Mouse (Mus musculus) E14TG2a.4 (cell line): Measurements from ENCODE around the gene Ust.

Experiments
- H3K27me3 ChIP-seq: 2 replicates; pipeline ENCODE4 v1.6.1; 2014; ENCODE audit warnings: low read length, control low read depth; ENCODE audit not compliant: insufficient read depth
- H3K36me3 ChIP-seq: 2 replicates; pipeline ENCODE4 v1.6.1; 2014; ENCODE audit warnings: low read length, control low read depth; ENCODE audit not compliant: insufficient read depth
- H3K4me1 ChIP-seq: replicated peaks from 2 replicates; pipeline ENCODE4 v1.6.1; 2014; ENCODE audit warnings: low read depth, low read length, control low read depth
- H3K4me3 ChIP-seq: replicated peaks from 2 replicates; pipeline ENCODE4 v1.5.1; 2014; ENCODE audit warnings: mild to moderate bottlenecking, low read length
- H3K9me3 ChIP-seq: 2 replicates; pipeline ENCODE4 v1.6.1; 2014; ENCODE audit warnings: low read length, control low read depth
- CTCF ChIP-seq: conservative IDR thresholded peaks from 2 replicates; pipeline ENCODE4 v1.5.1; 2014; ENCODE audit warnings: low read length
- NANOG ChIP-seq: IDR thresholded peaks from 2 replicates; pipeline ENCODE4 v1.6.1; 2014; ENCODE audit warnings: borderline replicate concordance, low read length, mixed read lengths
- POU5F1 ChIP-seq: IDR thresholded peaks from 2 replicates; pipeline ENCODE4 v1.6.1; 2014; ENCODE audit warnings: low read length, borderline replicate concordance

The Ust gene

GRCm38 (mm10) chr10:8511760-8512159 lies 6.9 kb downstream of the Ust start:
- Histone ChIP-seq H3K9me3 (no peaks in the 10 kb centered on the region), H3K27me3 (peaks cover 21% of the 10 kb centered on the region), H3K4me1 (peaks cover 6% of the 10 kb centered on the region; the same call in 1 of the 2 replicates), H3K36me3 (no peaks in the 10 kb centered on the region), H3K4me3 (no peak overlapping the region)
- TF ChIP-seq NANOG (no peak), CTCF (no peak), POU5F1 (no peak)

DNA sequence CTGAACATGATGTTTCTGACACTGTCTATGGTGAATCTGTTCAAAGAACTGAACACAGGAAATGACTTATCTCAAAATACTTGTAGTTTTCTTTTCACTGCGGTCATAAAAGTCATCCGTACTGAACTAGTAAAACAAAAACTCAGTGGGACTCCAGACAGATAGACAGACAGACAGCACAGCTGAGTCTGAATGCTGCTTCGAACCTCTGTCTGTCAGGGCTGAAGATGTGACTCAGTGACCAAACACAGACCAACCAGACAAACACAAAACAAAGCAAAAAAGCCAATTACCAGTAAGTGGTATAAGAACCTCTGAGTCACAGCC lies 12.4 kb downstream of the Ust start:
- no peaks in the 10 kb centered on the region for H3K36me3 ChIP-seq
- H3K4me3 ChIP-seq: no peak overlapping the region
- peaks cover 7% of the 10 kb centered on the region; the same call in 1 of the 2 replicates for H3K4me1 ChIP-seq
- TF ChIP-seq NANOG: no peak
- no peak for TF ChIP-seq CTCF
- no peak for TF ChIP-seq POU5F1
- no peaks in the 10 kb centered on the region for H3K9me3 ChIP-seq
- H3K27me3 ChIP-seq: no peaks in the 10 kb centered on the region

- H3K36me3 ChIP-seq: no peaks in the 10 kb centered on the region
- H3K27me3 ChIP-seq: no peaks in the 10 kb centered on the region
- TF ChIP-seq NANOG (no peak), POU5F1 (no peak), CTCF (no peak)
- no peak overlapping the region for H3K4me3 ChIP-seq
- no peaks in the 10 kb centered on the region for H3K9me3 ChIP-seq
- peaks cover 7% of the 10 kb centered on the region; the same call in 1 of the 2 replicates for H3K4me1 ChIP-seq
Observed at GRCm38 (mm10) chr10:8505346-8506246, 13.0 kb downstream of the Ust start.

- H3K4me1 ChIP-seq: peaks cover 7% of the 10 kb centered on the region; the same call in 1 of the 2 replicates
- H3K27me3 ChIP-seq: no peaks in the 10 kb centered on the region
- no peaks in the 10 kb centered on the region for H3K9me3 ChIP-seq
- TF ChIP-seq NANOG (no peak), CTCF (no peak), POU5F1 (no peak)
- H3K36me3 ChIP-seq: no peaks in the 10 kb centered on the region
- H3K4me3 ChIP-seq: no peak overlapping the region
Observed at GRCm38 (mm10) chr10:8504832-8505231, 13.8 kb downstream of the Ust start.

DNA sequence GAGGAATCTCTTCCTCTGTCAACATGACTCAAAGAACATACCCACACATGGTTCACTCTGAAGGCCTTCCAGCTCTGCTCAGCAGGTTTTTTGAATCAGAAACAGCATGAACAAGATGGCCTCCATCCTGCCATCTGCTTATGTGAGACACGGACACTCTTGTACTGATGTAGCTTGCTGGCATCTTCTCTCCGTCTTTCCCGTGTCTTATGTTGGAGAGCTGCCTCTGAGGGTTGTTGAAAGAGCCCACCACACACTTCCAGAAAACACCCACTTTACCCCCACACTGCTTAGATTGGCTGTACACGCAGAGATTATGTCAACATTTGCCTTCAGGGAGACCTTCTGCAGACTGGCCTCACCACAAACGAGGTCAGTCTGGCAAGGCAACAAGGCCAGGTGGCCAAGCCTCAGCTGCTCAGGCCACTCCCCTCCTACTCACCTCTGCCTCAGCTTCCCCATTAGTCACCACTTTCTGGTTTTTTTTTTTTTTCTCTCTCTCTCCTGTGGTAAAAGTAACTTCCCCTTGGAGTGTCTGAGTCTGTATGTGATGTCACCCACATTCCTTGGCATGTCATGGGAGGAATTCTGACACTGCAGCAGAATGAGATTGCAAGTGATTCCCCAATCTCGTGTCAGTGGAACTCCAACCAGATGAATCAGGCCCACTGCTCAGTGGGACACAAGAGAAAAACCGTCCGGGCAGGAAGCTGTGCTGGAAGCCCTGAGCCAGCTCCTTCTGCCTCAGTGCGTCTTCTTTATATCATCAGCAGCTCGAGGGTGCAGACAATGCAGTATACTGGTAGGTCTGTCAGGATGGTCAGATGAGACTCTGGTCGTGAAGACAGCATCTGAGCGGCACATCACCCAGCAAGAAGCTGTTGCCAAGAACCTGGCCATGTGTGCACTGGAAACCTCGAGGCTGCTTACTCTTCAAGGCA lies 19.4 kb downstream of the Ust start:
- H3K9me3 ChIP-seq: no peaks in the 10 kb centered on the region
- TF ChIP-seq NANOG: no peak
- no peak for TF ChIP-seq CTCF
- TF ChIP-seq POU5F1: no peak
- H3K4me3 ChIP-seq: no peak overlapping the region
- H3K36me3 ChIP-seq: no peaks in the 10 kb centered on the region
- no peaks in the 10 kb centered on the region for H3K27me3 ChIP-seq
- no peaks in the 10 kb centered on the region for H3K4me1 ChIP-seq

- H3K36me3 ChIP-seq: no peaks in the 10 kb centered on the region
- H3K9me3 ChIP-seq: no peaks in the 10 kb centered on the region
Observed at GRCm38 (mm10) chr10:8495543-8496141, 23.0 kb downstream of the Ust start.

GRCm38 (mm10) chr10:8491909-8492591 lies 26.6 kb downstream of the Ust start:
- Histone ChIP-seq H3K36me3 (no peaks in the 10 kb centered on the region), H3K4me3 (no peak overlapping the region), H3K4me1 (no peaks in the 10 kb centered on the region), H3K9me3 (no peaks in the 10 kb centered on the region), H3K27me3 (no peaks in the 10 kb centered on the region)
- TF ChIP-seq CTCF (no peak), NANOG (no peak), POU5F1 (no peak)

More at GRCm38 (mm10) chr10:8495543-8496141, 23.0 kb downstream of the Ust start:
- H3K27me3 ChIP-seq: no peaks in the 10 kb centered on the region
- no peaks in the 10 kb centered on the region for H3K4me1 ChIP-seq
- TF ChIP-seq NANOG: no peak
- TF ChIP-seq CTCF: no peak
- no peak for TF ChIP-seq POU5F1
- H3K4me3 ChIP-seq: no peak overlapping the region

- H3K27me3 ChIP-seq: no peaks in the 10 kb centered on the region
- H3K4me3 ChIP-seq: no peak overlapping the region
- no peaks in the 10 kb centered on the region for H3K9me3 ChIP-seq
- H3K4me1 ChIP-seq: no peaks in the 10 kb centered on the region
- TF ChIP-seq NANOG (no peak), CTCF (no peak)
- H3K36me3 ChIP-seq: no peaks in the 10 kb centered on the region
Observed at GRCm38 (mm10) chr10:8487388-8487787, 31.2 kb downstream of the Ust start.
